Mouse (Mus musculus): Measurements from ENCODE around the gene Apon.

DNA sequence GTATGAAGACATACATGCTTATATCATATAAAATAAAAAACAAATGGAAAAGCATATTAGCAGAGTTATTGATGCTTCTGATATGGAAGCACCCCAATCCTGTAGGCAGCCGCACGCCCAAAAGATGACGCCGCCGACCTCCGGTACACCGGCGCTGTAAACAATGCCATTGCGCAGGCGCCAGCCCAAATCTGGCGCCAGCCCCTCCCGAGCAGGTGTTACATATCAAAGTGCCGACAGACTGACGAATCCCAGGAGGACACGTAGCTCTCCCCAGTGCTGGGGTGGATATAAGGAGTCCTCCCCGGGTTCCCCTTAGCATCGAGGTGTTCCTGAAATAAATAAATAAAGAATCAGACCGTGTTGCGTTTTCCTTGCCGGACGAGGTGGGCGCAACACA is 8.4 kb downstream of the Apon start:
- TF ChIP-seq POLR2A (IDR thresholded peaks at IDR 0.05; ENCODE audit: extremely low read depth, insufficient read depth, low read length), result no peak
- TF ChIP-seq CTCF (IDR thresholded peaks at IDR 0.05; ENCODE audit: low read depth, low read length), result no peak
